Mouse (Mus musculus) retina, embryonic 14.5 days (tissue): ENCODE measurements at regions not wholly inside any gene's neighbourhood (a gene's known extent, or its start where the extent isn't known, plus 50 kb on each side); places are given as distances from the start of the nearest gene placed in this dataset.

Experiments used
- DNase-seq: peaks from one replicate; pipeline ENCODE4 v3.0.0-alpha.2; 2015; ENCODE audit warnings: low spot score

GRCm38 (mm10) chr12:39371480-39372245, 592.5 kb downstream of the Etv1 start:
- no peak for DNase-seq

- DNase-seq, result no peak
These were observed 594.5 kb downstream of the Etv1 start for GRCm38 (mm10) chr12:39373721-39374120.
